Mouse (Mus musculus) embryonic facial prominence, embryonic 11.5 days (tissue): ENCODE results near the gene Otulinl. TPM values are rescaled to one million over a fixed set of nuclear protein-coding genes. Genes with fewer than 3 reads are reported as not detected.

Experiments
- ATAC-seq: fragments of 200-750 bp; cut with Nextera tagmentation; replicated peaks from 2 replicates; pipeline ENCODE4 v1.8.0; 2017; ENCODE audit warnings: low read depth; ENCODE audit not compliant: insufficient number of reproducible peaks, low FRiP score, low TSS enrichment
- DNase-seq: peaks from one replicate; pipeline ENCODE4 v3.0.0-alpha.2; 2015; ENCODE audit warnings: low spot score
- H3K27ac ChIP-seq: fragments of 300-500 bp; sonication (generic); replicated peaks from 2 replicates; pipeline ENCODE4 v1.5.1; 2014; ENCODE audit warnings: mild to moderate bottlenecking, low read depth, low read length, control low read depth
- H3K27me3 ChIP-seq: fragments of 300-500 bp; sonication (generic); 2 replicates; pipeline ENCODE4 v1.6.1; 2014; ENCODE audit warnings: mild to moderate bottlenecking, low read length, moderate library complexity, mixed read lengths; ENCODE audit not compliant: control insufficient read depth, insufficient read depth
- H3K36me3 ChIP-seq: fragments of 300-500 bp; sonication (generic); replicated peaks from 2 replicates; pipeline ENCODE4 v1.6.1; 2014; ENCODE audit warnings: low read depth, mild to moderate bottlenecking, low read length, moderate library complexity, mixed read lengths; ENCODE audit not compliant: control insufficient read depth, insufficient read depth
- H3K4me1 ChIP-seq: fragments of 300-500 bp; sonication (generic); 2 replicates; pipeline ENCODE4 v1.6.1; 2014; ENCODE audit warnings: low read length, mixed read lengths; ENCODE audit not compliant: control insufficient read depth, insufficient read depth
- H3K4me2 ChIP-seq: fragments of 300-500 bp; sonication (generic); 2 replicates; pipeline ENCODE4 v1.6.1; 2014; ENCODE audit warnings: low read depth, mild to moderate bottlenecking, control low read depth, low read length, moderate library complexity
- H3K4me3 ChIP-seq: fragments of 300-500 bp; sonication (generic); 2 replicates; pipeline ENCODE4 v1.5.1; 2014; ENCODE audit warnings: low read depth, low read length, control low read depth
- H3K9ac ChIP-seq: fragments of 300-500 bp; sonication (generic); replicated peaks from 2 replicates; pipeline ENCODE4 v1.6.1; 2014; ENCODE audit warnings: mild to moderate bottlenecking, control low read depth, low read length
- H3K9me3 ChIP-seq: fragments of 300-500 bp; sonication (generic); replicated peaks from 2 replicates; pipeline ENCODE4 v1.6.1; 2016; ENCODE audit warnings: mild to moderate bottlenecking, low read length, inconsistent platforms, mixed read lengths; ENCODE audit not compliant: control insufficient read depth
- WGBS: fragments of 180-500 bp; shearing (Covaris S2); extraction: QIAGEN DNeasy Blood & Tissue Kit; methylation state at CpG from one replicate; pipeline ENCODE4 v1.1.7; 2014; 5-methylcytosine and 5-hydroxymethylcytosine counted together
- polyA plus RNA-seq: library from polyadenylated mRNA; unstranded; fragments of >200 nt; fragmentation: Nextera tagmentation; extraction: Ambion mirVana; gene quantifications from 2 replicates; pipeline ENCODE4 v1.2.1, GENCODE M21; 2014

Otulinl gene
- polyA plus RNA-seq, 1 experiment from 2014 or later: 14.9 TPM

GRCm38 (mm10) chr15:27618778-27619533 is 62.4 kb downstream of the Otulinl start:
- WGBS: 85% methylated on average over 6 of the region's 6 CpGs
- no peak for ATAC-seq
- peaks cover 2% of the 10 kb centered on the region; the same call in 1 of the 2 replicates for H3K36me3 ChIP-seq

GRCm38 (mm10) chr15:27617227-27617626 is 64.2 kb downstream of the Otulinl start:
- no peaks in the 10 kb centered on the region for H3K4me1 ChIP-seq
- ATAC-seq (no peak), DNase-seq (no peak)
- no peak overlapping the region for H3K4me2 ChIP-seq
- H3K27me3 ChIP-seq: no peaks in the 10 kb centered on the region
- no peak overlapping the region for H3K4me3 ChIP-seq
- H3K9me3 ChIP-seq: no peaks in the 10 kb centered on the region
- WGBS: 87% methylated on average over 3 of the region's 3 CpGs
- peaks cover 2% of the 10 kb centered on the region; the same call in 1 of the 2 replicates for H3K36me3 ChIP-seq
- H3K27ac ChIP-seq: no peak overlapping the region
- H3K9ac ChIP-seq: no peak overlapping the region

More at GRCm38 (mm10) chr15:27618778-27619533, 62.4 kb downstream of the Otulinl start:
- no peak for DNase-seq
- Histone ChIP-seq H3K4me2 (no peak overlapping the region), H3K27me3 (no peaks in the 10 kb centered on the region), H3K27ac (no peak overlapping the region), H3K4me1 (no peaks in the 10 kb centered on the region), H3K4me3 (no peak overlapping the region), H3K9ac (no peak overlapping the region), H3K9me3 (no peaks in the 10 kb centered on the region)

- no peak overlapping the region for H3K27ac ChIP-seq
- DNase-seq: no peak
- no peaks in the 10 kb centered on the region for H3K4me1 ChIP-seq
- no peak overlapping the region for H3K9ac ChIP-seq
- no peak overlapping the region for H3K4me3 ChIP-seq
- WGBS: 85% methylated on average over 4 of the region's 4 CpGs
- ATAC-seq: no peak
- H3K9me3 ChIP-seq: no peaks in the 10 kb centered on the region
- H3K36me3 ChIP-seq: no peaks in the 10 kb centered on the region
- no peak overlapping the region for H3K4me2 ChIP-seq
- H3K27me3 ChIP-seq: no peaks in the 10 kb centered on the region
Measured at GRCm38 (mm10) chr15:27616159-27616558, 65.2 kb downstream of the Otulinl start.

GRCm38 (mm10) chr15:27613255-27613654 is 68.1 kb downstream of the Otulinl start:
- H3K4me2 ChIP-seq: no peak overlapping the region
- H3K9me3 ChIP-seq: no peaks in the 10 kb centered on the region
- no peaks in the 10 kb centered on the region for H3K27me3 ChIP-seq
- ATAC-seq: no peak; the same call in 1 of the 2 replicates
- H3K4me1 ChIP-seq: no peaks in the 10 kb centered on the region
- no peak overlapping the region for H3K4me3 ChIP-seq
- DNase-seq: no peak
- 97% methylated on average over 4 of the region's 4 CpGs for WGBS
- no peak overlapping the region for H3K9ac ChIP-seq
- no peak overlapping the region for H3K27ac ChIP-seq
- H3K36me3 ChIP-seq: peaks cover 2% of the 10 kb centered on the region; the same call in 1 of the 2 replicates

- WGBS: 53% methylated on average over 6 of the region's 6 CpGs
- ATAC-seq (0 out of 2 replicates have a peak, but pooled peaks have one; percentile 67), DNase-seq (peak; percentile 80)
- no peak overlapping the region for H3K4me3 ChIP-seq
- no peak overlapping the region for H3K9ac ChIP-seq
- H3K27ac ChIP-seq: no peak overlapping the region
- no peaks in the 10 kb centered on the region for H3K9me3 ChIP-seq
- H3K4me2 ChIP-seq: no peak overlapping the region
- H3K27me3 ChIP-seq: no peaks in the 10 kb centered on the region
- peaks cover 3% of the 10 kb centered on the region; the same call in 1 of the 2 replicates for H3K36me3 ChIP-seq
- no peaks in the 10 kb centered on the region for H3K4me1 ChIP-seq
Measured at GRCm38 (mm10) chr15:27612533-27613221, 68.7 kb downstream of the Otulinl start.

- WGBS: 86% methylated on average over 4 of the region's 4 CpGs
- peaks cover 3% of the 10 kb centered on the region; the same call in 1 of the 2 replicates for H3K36me3 ChIP-seq
- no peaks in the 10 kb centered on the region for H3K4me1 ChIP-seq
- H3K9ac ChIP-seq: no peak overlapping the region
- no peak overlapping the region for H3K4me3 ChIP-seq
- no peaks in the 10 kb centered on the region for H3K27me3 ChIP-seq
- H3K27ac ChIP-seq: no peak overlapping the region
- no peaks in the 10 kb centered on the region for H3K9me3 ChIP-seq
- H3K4me2 ChIP-seq: no peak overlapping the region
- DNase-seq (no peak), ATAC-seq (no peak)
Measured at GRCm38 (mm10) chr15:27609554-27609953, 71.8 kb downstream of the Otulinl start.

GRCm38 (mm10) chr15:27605252-27605651 is 76.1 kb downstream of the Otulinl start:
- DNase-seq (no peak), ATAC-seq (no peak)
- Histone ChIP-seq H3K4me3 (no peak overlapping the region), H3K36me3 (peaks cover 3% of the 10 kb centered on the region; the same call in 1 of the 2 replicates), H3K4me2 (no peak overlapping the region), H3K27me3 (no peaks in the 10 kb centered on the region), H3K4me1 (no peaks in the 10 kb centered on the region), H3K9me3 (no peaks in the 10 kb centered on the region), H3K27ac (no peak overlapping the region), H3K9ac (no peak overlapping the region)
- WGBS: 70% methylated on average over 3 of the region's 3 CpGs
